Comparison of ENCODE assay signal across 25 mouse cellular contexts in genomic region chr15:3775865-3776264, GRCm38 (mm10).
A peak's percentile ranks its signal among the peaks of the same experiment; 100 is the strongest.
DNase-seq lines count a peak whose midpoint lies in the region; ATAC-seq and TF ChIP-seq lines count a peak whose summit lies in the region.
"Had no signal": no experiment of that assay in that cellular context is flagged by ENCODE, and none has a peak within 500 bp of the region (broad histone marks: within the 10 kb centered on the region; RNA-seq: fewer than 3 reads in every experiment).

No protein-coding gene starts in this region.

- POLR2A ChIA-PET in Patski (lab: Charles Lee), result no interaction called here

- H3K9ac ChIP-seq in embryonic facial prominence, embryonic 14.5 days (ENCODE audit: low read depth, low read length), result no peak overlapping the region
- H3K9ac ChIP-seq in intestine, embryonic 15.5 days, result no peak overlapping the region
- H3K9ac ChIP-seq: embryonic facial prominence, embryonic 12.5 days; embryonic facial prominence, embryonic 15.5 days; forebrain, embryonic 12.5 days had no signal

- H3K4me3 ChIP-seq in embryonic facial prominence, embryonic 14.5 days (ENCODE audit: low read depth, low read length), result no peak overlapping the region
- H3K4me3 ChIP-seq in embryonic facial prominence, embryonic 10.5 days, result no peak overlapping the region
- H3K4me3 ChIP-seq in embryonic fibroblast, embryonic 13.5 days (ENCODE audit: insufficient read depth, low read length), result no peak overlapping the region
- no peak overlapping the region for H3K4me3 ChIP-seq in intestine, embryonic 15.5 days (replicated peaks)
- H3K4me3 ChIP-seq: embryonic facial prominence, embryonic 12.5 days; embryonic facial prominence, embryonic 15.5 days; forebrain, embryonic 10.5 days; forebrain, embryonic 12.5 days had no signal

- TF ChIP-seq POLR2A in embryonic fibroblast, embryonic 13.5 days (IDR thresholded peaks at IDR 0.05; ENCODE audit: low read depth, low read length), result no peak

- CTCF ChIA-PET in Patski (lab: Charles Lee), result no interaction called here

- WGBS in embryonic facial prominence, embryonic 14.5 days, result 55% methylated on average over 3 of the region's 3 CpGs
- WGBS in embryonic facial prominence, embryonic 10.5 days, result 92% methylated on average over 3 of the region's 3 CpGs
- WGBS in intestine, embryonic 15.5 days, result 77% methylated on average over 3 of the region's 3 CpGs

- TF ChIP-seq CTCF in Patski (IDR thresholded peaks at IDR 0.05), result no peak
- TF ChIP-seq CTCF in embryonic fibroblast, embryonic 13.5 days (IDR thresholded peaks at IDR 0.05; ENCODE audit: borderline replicate concordance, insufficient read depth, low read length), result no peak

- H3K4me1 ChIP-seq in embryonic facial prominence, embryonic 14.5 days (ENCODE audit: control insufficient read depth, insufficient read depth, low read length), result no peaks in the 10 kb centered on the region
- H3K4me1 ChIP-seq in embryonic facial prominence, embryonic 10.5 days, result no peaks in the 10 kb centered on the region
- H3K4me1 ChIP-seq in embryonic fibroblast, embryonic 13.5 days (ENCODE audit: control insufficient read depth, insufficient read depth, low read length), result no peaks in the 10 kb centered on the region
- H3K4me1 ChIP-seq in intestine, embryonic 15.5 days (replicated peaks), result no peaks in the 10 kb centered on the region
- H3K4me1 ChIP-seq: embryonic facial prominence, embryonic 12.5 days; embryonic facial prominence, embryonic 15.5 days; forebrain, embryonic 10.5 days; forebrain, embryonic 12.5 days had no signal

- no peak overlapping the region for H3K27ac ChIP-seq in embryonic facial prominence, embryonic 14.5 days (replicated peaks; ENCODE audit: low read depth, low read length)
- no peak overlapping the region for H3K27ac ChIP-seq in embryonic facial prominence, embryonic 10.5 days (replicated peaks)
- H3K27ac ChIP-seq in embryonic fibroblast, embryonic 13.5 days (ENCODE audit: insufficient read depth, low read length), result peak overlapping the region; percentile 31; the same call in 1 of the 2 replicates
- no peak overlapping the region for H3K27ac ChIP-seq in intestine, embryonic 15.5 days
- H3K27ac ChIP-seq: embryonic facial prominence, embryonic 12.5 days; embryonic facial prominence, embryonic 15.5 days; forebrain, embryonic 10.5 days; forebrain, embryonic 12.5 days had no signal

- no peak for ATAC-seq in embryonic facial prominence, embryonic 14.5 days (ENCODE audit: low read depth)
- ATAC-seq in Patski, result peak; percentile 51
- no peak for ATAC-seq in intestine, embryonic 15.5 days
- ATAC-seq: forebrain, embryonic 14.5 days; forebrain, embryonic 16.5 days had no signal

- H3K36me3 ChIP-seq in embryonic facial prominence, embryonic 14.5 days (ENCODE audit: control insufficient read depth, insufficient read depth, low read length), result no peaks in the 10 kb centered on the region
- H3K36me3 ChIP-seq in embryonic facial prominence, embryonic 10.5 days (replicated peaks), result no peaks in the 10 kb centered on the region
- H3K36me3 ChIP-seq in intestine, embryonic 15.5 days, result no peaks in the 10 kb centered on the region
- H3K36me3 ChIP-seq: embryonic facial prominence, embryonic 12.5 days; embryonic facial prominence, embryonic 15.5 days; forebrain, embryonic 10.5 days; forebrain, embryonic 12.5 days; G1E had no signal

- H3K4me2 ChIP-seq in embryonic facial prominence, embryonic 14.5 days (ENCODE audit: low read depth, low read length), result no peak overlapping the region
- H3K4me2 ChIP-seq in intestine, embryonic 15.5 days (replicated peaks), result no peak overlapping the region
- H3K4me2 ChIP-seq: embryonic facial prominence, embryonic 12.5 days; embryonic facial prominence, embryonic 15.5 days; forebrain, embryonic 12.5 days had no signal

- in situ Hi-C loops in Patski (cut with MboI; ENCODE audit: low pct_unique_long_range_greater_than_20kb), result no loop called here

- H3K9me3 ChIP-seq in embryonic facial prominence, embryonic 14.5 days (ENCODE audit: control insufficient read depth, low read length), result no peaks in the 10 kb centered on the region
- no peaks in the 10 kb centered on the region for H3K9me3 ChIP-seq in embryonic facial prominence, embryonic 10.5 days
- no peaks in the 10 kb centered on the region for H3K9me3 ChIP-seq in intestine, embryonic 15.5 days
- H3K9me3 ChIP-seq: embryonic facial prominence, embryonic 12.5 days; embryonic facial prominence, embryonic 15.5 days; forebrain, embryonic 10.5 days; forebrain, embryonic 12.5 days; G1E had no signal

- peak; percentile 35 for DNase-seq in embryonic facial prominence, embryonic 14.5 days (ENCODE audit: low spot score)
- DNase-seq in embryonic facial prominence, embryonic 10.5 days (ENCODE audit: low spot score), result no peak
- peak; percentile 75 for DNase-seq in 3T3-L1 (ENCODE audit: low read depth, low spot score)
- no peak for DNase-seq in Patski (ENCODE audit: low read depth, low spot score)
- DNase-seq in MN1 (ENCODE audit: low spot score), result no peak
- no peak for DNase-seq in layer of hippocampus, postnatal 25 days (ENCODE audit: extremely low spot score in 1 of 2, low spot score in 1 of 2)
- DNase-seq: adrenal gland, adult 8-10 months; adrenal gland, postnatal 14 days; adrenal gland, postnatal 36 days; cerebellum, adult 11-12 months; cerebellum, adult 2 months; cerebellum, adult 9-10 months; cerebellum, postnatal 10 days; cerebellum, postnatal 36 days; embryo, embryonic 11 days had no signal

- H3K27me3 ChIP-seq in embryonic facial prominence, embryonic 14.5 days (replicated peaks; ENCODE audit: control insufficient read depth, insufficient read depth, low read length), result no peaks in the 10 kb centered on the region
- H3K27me3 ChIP-seq in embryonic facial prominence, embryonic 10.5 days (replicated peaks; ENCODE audit: low read depth, poor library complexity, severe bottlenecking), result no peaks in the 10 kb centered on the region
- no peaks in the 10 kb centered on the region for H3K27me3 ChIP-seq in Patski
- no peaks in the 10 kb centered on the region for H3K27me3 ChIP-seq in intestine, embryonic 15.5 days (replicated peaks)
- H3K27me3 ChIP-seq: CH12.LX; embryonic facial prominence, embryonic 12.5 days; embryonic facial prominence, embryonic 15.5 days; forebrain, embryonic 12.5 days had no signal

Comparison
In these comparisons a context has a peak if more than half of its experiments do, and no peak if none do; other contexts are left out.
1. DNase-seq: peak in embryonic facial prominence, embryonic 14.5 days (single experiment) and 3T3-L1 (single experiment); none in embryonic facial prominence, embryonic 10.5 days (single experiment), Patski (single experiment), MN1 (single experiment) and layer of hippocampus, postnatal 25 days (0 of 2).